Mouse (Mus musculus): Measurements from ENCODE around the gene Pik3cd. TPM values are rescaled to one million over a fixed set of nuclear protein-coding genes. Genes with fewer than 3 reads are reported as not detected.

Pik3cd gene
- polyA plus RNA-seq, 1 experiment from 2014 or later: 8.8 TPM

GRCm38 (mm10) chr4:149650493-149651193 lies 51.7 kb downstream of the Pik3cd start:
- Histone ChIP-seq H3K4me3 (ENCODE audit: low read depth, low read length) (no peak overlapping the region), H3K36me3 (ENCODE audit: control insufficient read depth, insufficient read depth) (no peaks in the 10 kb centered on the region), H3K9me3 (replicated peaks; ENCODE audit: control insufficient read depth, low read length) (no peaks in the 10 kb centered on the region), H3K27me3 (ENCODE audit: control insufficient read depth, insufficient read depth, low read depth, low read length) (no peaks in the 10 kb centered on the region), H3K27ac (ENCODE audit: low read length) (no peak overlapping the region), H3K4me1 (ENCODE audit: control insufficient read depth, low read depth, low read length) (no peaks in the 10 kb centered on the region), H3K4me2 (ENCODE audit: low read depth, low read length) (no peak overlapping the region), H3K9ac (ENCODE audit: low read depth, low read length) (no peak overlapping the region)
- no peak for ATAC-seq (ENCODE audit: low read depth)
- 57% methylated on average over 24 of the region's 24 CpGs for WGBS (ENCODE audit: insufficient replicate concordance)

GRCm38 (mm10) chr4:149648031-149648805 lies 54.2 kb downstream of the Pik3cd start:
- Histone ChIP-seq H3K9ac (ENCODE audit: low read depth, low read length) (no peak overlapping the region), H3K27ac (ENCODE audit: low read length) (no peak overlapping the region), H3K36me3 (ENCODE audit: control insufficient read depth, insufficient read depth) (no peaks in the 10 kb centered on the region), H3K4me2 (ENCODE audit: low read depth, low read length) (no peak overlapping the region), H3K4me1 (ENCODE audit: control insufficient read depth, low read depth, low read length) (no peaks in the 10 kb centered on the region), H3K27me3 (ENCODE audit: control insufficient read depth, insufficient read depth, low read depth, low read length) (no peaks in the 10 kb centered on the region), H3K4me3 (ENCODE audit: low read depth, low read length) (no peak overlapping the region), H3K9me3 (replicated peaks; ENCODE audit: control insufficient read depth, low read length) (no peaks in the 10 kb centered on the region)
- WGBS (ENCODE audit: insufficient replicate concordance): 52% methylated on average over 20 of the region's 20 CpGs
- no peak; the same call in 1 of the 2 replicates for ATAC-seq (ENCODE audit: low read depth)

GRCm38 (mm10) chr4:149645761-149646160 lies 56.6 kb downstream of the Pik3cd start:
- no peaks in the 10 kb centered on the region for H3K9me3 ChIP-seq (replicated peaks; ENCODE audit: control insufficient read depth, low read length)
- no peak for ATAC-seq (ENCODE audit: low read depth)
- H3K36me3 ChIP-seq (ENCODE audit: control insufficient read depth, insufficient read depth): no peaks in the 10 kb centered on the region
- no peaks in the 10 kb centered on the region for H3K27me3 ChIP-seq (ENCODE audit: control insufficient read depth, insufficient read depth, low read depth, low read length)
- H3K9ac ChIP-seq (ENCODE audit: low read depth, low read length): no peak overlapping the region
- H3K4me2 ChIP-seq (ENCODE audit: low read depth, low read length): no peak overlapping the region
- WGBS (ENCODE audit: insufficient replicate concordance): 75% methylated on average over 9 of the region's 9 CpGs
- H3K4me1 ChIP-seq (ENCODE audit: control insufficient read depth, low read depth, low read length): no peaks in the 10 kb centered on the region; the same call in 1 of the 2 replicates
- no peak overlapping the region for H3K4me3 ChIP-seq (ENCODE audit: low read depth, low read length)
- no peak overlapping the region for H3K27ac ChIP-seq (ENCODE audit: low read length)

GRCm38 (mm10) chr4:149641956-149642355 lies 60.4 kb downstream of the Pik3cd start:
- Histone ChIP-seq H3K36me3 (ENCODE audit: control insufficient read depth, insufficient read depth) (no peaks in the 10 kb centered on the region), H3K9ac (ENCODE audit: low read depth, low read length) (no peak overlapping the region), H3K4me2 (ENCODE audit: low read depth, low read length) (no peak overlapping the region), H3K4me3 (ENCODE audit: low read depth, low read length) (no peak overlapping the region), H3K9me3 (replicated peaks; ENCODE audit: control insufficient read depth, low read length) (no peaks in the 10 kb centered on the region), H3K27ac (ENCODE audit: low read length) (no peak overlapping the region), H3K27me3 (ENCODE audit: control insufficient read depth, insufficient read depth, low read depth, low read length) (no peaks in the 10 kb centered on the region), H3K4me1 (ENCODE audit: control insufficient read depth, low read depth, low read length) (no peaks in the 10 kb centered on the region; the same call in 1 of the 2 replicates)
- ATAC-seq (ENCODE audit: low read depth): no peak
- 62% methylated on average over 5 of the region's 5 CpGs for WGBS (ENCODE audit: insufficient replicate concordance)

DNA sequence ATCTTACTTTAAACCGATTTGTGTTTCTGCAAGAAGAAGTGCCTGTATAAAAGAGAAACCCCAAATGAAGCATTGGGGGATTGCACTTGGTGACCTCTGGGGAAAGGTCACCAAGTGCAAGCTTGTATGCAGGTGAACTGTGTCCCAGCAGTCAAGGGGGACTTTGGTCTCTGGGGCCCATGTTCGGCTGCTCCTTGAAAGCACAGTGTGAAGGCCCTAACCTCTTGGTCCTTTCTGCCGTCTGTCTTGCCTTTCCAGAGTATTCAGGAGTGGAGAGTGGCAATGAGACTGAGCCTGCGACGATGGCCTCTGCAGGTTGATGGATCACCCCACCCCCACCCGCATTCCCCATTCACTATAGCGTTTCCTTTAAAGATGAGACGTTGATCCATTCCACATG lies 61.0 kb downstream of the Pik3cd start:
- no peaks in the 10 kb centered on the region for H3K9me3 ChIP-seq (replicated peaks; ENCODE audit: control insufficient read depth, low read length)
- no peak for ATAC-seq (ENCODE audit: low read depth)
- H3K4me2 ChIP-seq (ENCODE audit: low read depth, low read length): no peak overlapping the region
- H3K27me3 ChIP-seq (ENCODE audit: control insufficient read depth, insufficient read depth, low read depth, low read length): no peaks in the 10 kb centered on the region
- H3K27ac ChIP-seq (ENCODE audit: low read length): no peak overlapping the region
- H3K4me1 ChIP-seq (ENCODE audit: control insufficient read depth, low read depth, low read length): no peaks in the 10 kb centered on the region; the same call in 1 of the 2 replicates
- H3K9ac ChIP-seq (ENCODE audit: low read depth, low read length): no peak overlapping the region
- 55% methylated on average over 8 of the region's 8 CpGs for WGBS (ENCODE audit: insufficient replicate concordance)
- no peaks in the 10 kb centered on the region for H3K36me3 ChIP-seq (ENCODE audit: control insufficient read depth, insufficient read depth)
- H3K4me3 ChIP-seq (ENCODE audit: low read depth, low read length): no peak overlapping the region

DNA sequence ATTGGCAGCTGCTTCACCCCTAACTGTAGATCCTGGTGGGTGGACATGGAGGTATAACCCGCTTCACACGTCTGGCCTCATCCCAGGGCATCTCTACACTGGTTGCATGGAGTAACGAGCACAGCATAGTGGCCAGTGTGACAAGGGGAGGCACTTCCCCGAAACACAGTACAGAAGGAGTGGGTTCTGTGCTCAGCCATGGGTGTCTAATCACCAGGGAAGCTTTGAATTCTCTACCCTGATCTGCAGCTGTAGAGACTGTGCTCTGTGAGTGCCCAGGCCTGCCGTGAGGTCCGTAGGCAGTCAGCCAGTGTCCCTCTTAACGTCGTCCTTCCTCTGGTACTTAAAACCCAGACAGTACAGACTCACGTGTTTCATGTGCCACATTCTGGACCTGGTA lies 61.5 kb downstream of the Pik3cd start:
- Histone ChIP-seq H3K9ac (ENCODE audit: low read depth, low read length) (no peak overlapping the region), H3K4me1 (ENCODE audit: control insufficient read depth, low read depth, low read length) (no peaks in the 10 kb centered on the region; the same call in 1 of the 2 replicates), H3K4me3 (ENCODE audit: low read depth, low read length) (no peak overlapping the region), H3K36me3 (ENCODE audit: control insufficient read depth, insufficient read depth) (no peaks in the 10 kb centered on the region), H3K9me3 (replicated peaks; ENCODE audit: control insufficient read depth, low read length) (no peaks in the 10 kb centered on the region), H3K27ac (ENCODE audit: low read length) (no peak overlapping the region), H3K4me2 (ENCODE audit: low read depth, low read length) (no peak overlapping the region), H3K27me3 (ENCODE audit: control insufficient read depth, insufficient read depth, low read depth, low read length) (no peaks in the 10 kb centered on the region)
- WGBS (ENCODE audit: insufficient replicate concordance): 66% methylated on average over 9 of the region's 9 CpGs
- no peak for ATAC-seq (ENCODE audit: low read depth)

DNA sequence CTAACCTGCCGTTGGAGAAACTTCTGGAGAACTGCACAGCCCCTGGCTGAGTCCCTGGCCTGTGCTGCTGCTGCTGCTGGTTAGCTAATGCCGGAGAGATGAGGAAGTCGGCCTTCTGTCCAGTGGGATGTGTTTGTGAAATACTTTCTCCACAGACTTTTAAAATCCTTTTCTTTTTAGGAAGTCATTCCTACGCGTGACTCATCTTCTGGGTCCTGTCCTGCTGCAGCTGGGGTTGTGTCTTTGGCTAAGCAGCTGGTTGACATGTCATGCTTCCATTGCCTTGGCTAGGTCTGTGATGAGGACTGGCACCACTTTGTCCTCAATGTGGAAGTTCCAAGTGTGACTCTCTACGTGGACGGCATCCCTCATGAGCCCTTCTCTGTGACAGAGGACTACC lies 64.4 kb downstream of the Pik3cd start:
- Histone ChIP-seq H3K9me3 (replicated peaks; ENCODE audit: control insufficient read depth, low read length) (no peaks in the 10 kb centered on the region), H3K9ac (ENCODE audit: low read depth, low read length) (no peak overlapping the region), H3K4me1 (ENCODE audit: control insufficient read depth, low read depth, low read length) (peaks cover 2% of the 10 kb centered on the region; the same call in 1 of the 2 replicates), H3K27me3 (ENCODE audit: control insufficient read depth, insufficient read depth, low read depth, low read length) (no peaks in the 10 kb centered on the region), H3K27ac (ENCODE audit: low read length) (no peak overlapping the region), H3K4me3 (ENCODE audit: low read depth, low read length) (no peak overlapping the region), H3K4me2 (ENCODE audit: low read depth, low read length) (no peak overlapping the region), H3K36me3 (ENCODE audit: control insufficient read depth, insufficient read depth) (no peaks in the 10 kb centered on the region)
- no peak for ATAC-seq (ENCODE audit: low read depth)
- WGBS (ENCODE audit: insufficient replicate concordance): 71% methylated on average over 7 of the region's 7 CpGs

DNA sequence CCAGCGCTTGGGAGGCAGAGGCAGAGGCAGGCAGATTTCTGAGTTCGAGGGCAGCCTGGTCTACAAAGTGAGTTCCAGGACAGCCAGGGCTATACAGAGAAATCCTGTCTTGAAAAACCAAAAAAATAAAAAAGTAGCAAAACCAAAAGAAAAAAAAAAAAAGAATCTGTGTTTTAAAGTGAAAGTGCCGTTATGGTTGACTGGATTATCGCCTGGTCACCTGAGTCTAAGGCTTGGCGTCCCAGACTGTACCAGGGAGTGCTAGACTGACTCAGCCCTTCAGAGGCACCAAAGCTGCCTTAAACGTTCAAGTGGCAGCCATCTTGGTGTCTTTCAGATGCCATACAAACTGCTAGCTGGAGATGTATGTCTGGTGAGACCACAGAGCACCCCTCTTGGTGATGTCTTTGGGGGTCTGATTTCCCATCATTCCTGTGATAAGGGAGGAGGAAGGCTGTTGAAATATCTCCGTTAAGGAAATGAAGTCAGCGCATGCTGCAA lies 66.4 kb downstream of the Pik3cd start:
- 58% methylated on average over 8 of the region's 8 CpGs for WGBS (ENCODE audit: insufficient replicate concordance)
- H3K36me3 ChIP-seq (ENCODE audit: control insufficient read depth, insufficient read depth): no peaks in the 10 kb centered on the region
- H3K9ac ChIP-seq (ENCODE audit: low read depth, low read length): no peak overlapping the region
- no peaks in the 10 kb centered on the region for H3K9me3 ChIP-seq (replicated peaks; ENCODE audit: control insufficient read depth, low read length)
- H3K27ac ChIP-seq (ENCODE audit: low read length): no peak overlapping the region
- H3K4me3 ChIP-seq (ENCODE audit: low read depth, low read length): no peak overlapping the region
- peaks cover 4% of the 10 kb centered on the region; the same call in 1 of the 2 replicates for H3K4me1 ChIP-seq (ENCODE audit: control insufficient read depth, low read depth, low read length)
- no peaks in the 10 kb centered on the region for H3K27me3 ChIP-seq (ENCODE audit: control insufficient read depth, insufficient read depth, low read depth, low read length)
- H3K4me2 ChIP-seq (ENCODE audit: low read depth, low read length): no peak overlapping the region
- no peak for ATAC-seq (ENCODE audit: low read depth)

DNA sequence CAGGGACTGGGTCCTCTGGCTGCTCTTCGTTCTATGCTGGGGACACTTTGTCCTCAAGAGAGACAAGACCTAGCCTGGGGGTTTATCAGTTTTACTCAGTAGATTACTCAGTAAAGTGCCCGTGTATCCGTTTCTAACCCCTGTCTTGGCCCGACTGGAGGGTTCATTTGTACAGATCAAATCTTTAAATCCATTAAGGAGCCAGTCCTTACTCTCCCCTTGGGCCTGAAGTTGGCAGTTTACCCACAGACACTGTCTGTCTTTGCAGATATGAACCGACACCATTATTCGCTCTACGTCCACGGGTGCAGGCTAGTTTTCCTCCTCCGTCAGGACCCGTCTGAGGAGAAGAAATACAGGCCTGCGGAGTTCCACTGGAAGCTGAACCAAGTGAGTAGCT lies 67.4 kb downstream of the Pik3cd start:
- no peak overlapping the region for H3K9ac ChIP-seq (ENCODE audit: low read depth, low read length)
- H3K4me1 ChIP-seq (ENCODE audit: control insufficient read depth, low read depth, low read length): peaks cover 4% of the 10 kb centered on the region; the same call in 1 of the 2 replicates
- no peak overlapping the region for H3K4me3 ChIP-seq (ENCODE audit: low read depth, low read length)
- no peak overlapping the region for H3K27ac ChIP-seq (ENCODE audit: low read length)
- 39% methylated on average over 11 of the region's 11 CpGs for WGBS (ENCODE audit: insufficient replicate concordance)
- H3K36me3 ChIP-seq (ENCODE audit: control insufficient read depth, insufficient read depth): no peaks in the 10 kb centered on the region
- ATAC-seq (ENCODE audit: low read depth): no peak
- H3K9me3 ChIP-seq (replicated peaks; ENCODE audit: control insufficient read depth, low read length): no peaks in the 10 kb centered on the region
- no peaks in the 10 kb centered on the region for H3K27me3 ChIP-seq (ENCODE audit: control insufficient read depth, insufficient read depth, low read depth, low read length)
- no peak overlapping the region for H3K4me2 ChIP-seq (ENCODE audit: low read depth, low read length)
